Mouse (Mus musculus) lung, postnatal 0 days (tissue): Measurements from ENCODE around the gene Tnnt2. TPM values are rescaled to one million over a fixed set of nuclear protein-coding genes. Genes with fewer than 3 reads are reported as not detected.

Experiments used
- ATAC-seq: fragments of 200-750 bp; cut with Nextera tagmentation; 2 replicates; pipeline ENCODE4 v1.8.0; 2017; ENCODE audit warnings: moderate library complexity
- DNase-seq: peaks from one replicate; pipeline ENCODE4 v3.0.0-alpha.2; 2016; ENCODE audit warnings: low spot score
- H3K27ac ChIP-seq: fragments of 300-500 bp; sonication (generic); 2 replicates; pipeline ENCODE4 v1.5.1; 2014; ENCODE audit warnings: antibody characterized with exemption, mild to moderate bottlenecking, low read length, mixed read lengths
- H3K27me3 ChIP-seq: fragments of 300-500 bp; sonication (generic); replicated peaks from 2 replicates; pipeline ENCODE4 v1.6.1; 2014; ENCODE audit warnings: low read length, mixed read lengths; ENCODE audit not compliant: insufficient read depth
- H3K36me3 ChIP-seq: fragments of 300-500 bp; sonication (generic); 2 replicates; pipeline ENCODE4 v1.6.1; 2014; ENCODE audit warnings: low read length, mixed read lengths; ENCODE audit not compliant: insufficient read depth
- H3K4me1 ChIP-seq: fragments of 300-500 bp; sonication (generic); 2 replicates; pipeline ENCODE4 v1.6.1; 2014; ENCODE audit warnings: antibody characterized with exemption, low read depth, low read length, mixed read lengths; ENCODE audit not compliant: insufficient read depth
- H3K4me2 ChIP-seq: fragments of 300-500 bp; sonication (generic); replicated peaks from 2 replicates; pipeline ENCODE4 v1.6.1; 2014; ENCODE audit warnings: low read depth, mild to moderate bottlenecking, low read length, moderate library complexity, mixed read lengths
- H3K4me3 ChIP-seq: fragments of 300-500 bp; sonication (generic); 2 replicates; pipeline ENCODE4 v1.5.1; 2014; ENCODE audit warnings: low read depth, low read length
- H3K9ac ChIP-seq: fragments of 300-500 bp; sonication (generic); replicated peaks from 2 replicates; pipeline ENCODE4 v1.6.1; 2014; ENCODE audit warnings: low read depth, mild to moderate bottlenecking
- H3K9me3 ChIP-seq: fragments of 300-500 bp; sonication (generic); 2 replicates; pipeline ENCODE4 v1.6.1; 2016; ENCODE audit warnings: low read length, mixed read lengths
- CTCF ChIP-seq: IDR thresholded peaks from 2 replicates; pipeline ENCODE4 v1.5.1; 2016; ENCODE audit warnings: antibody characterized with exemption, mild to moderate bottlenecking
- EP300 ChIP-seq: IDR thresholded peaks from 2 replicates; pipeline ENCODE4 v1.6.1; 2016; ENCODE audit warnings: antibody characterized with exemption, mild to moderate bottlenecking, control low read depth
- WGBS: fragments of 180-500 bp; shearing (Covaris S2); extraction: QIAGEN DNeasy Blood & Tissue Kit; methylation state at CpG from one replicate; pipeline ENCODE4 v1.1.7; 2014; 5-methylcytosine and 5-hydroxymethylcytosine counted together
- polyA plus RNA-seq: library from polyadenylated mRNA; unstranded; fragments of >200 nt; fragmentation: Nextera tagmentation; extraction: Ambion mirVana; gene quantifications from 2 replicates; pipeline ENCODE4 v1.2.1, GENCODE M21; 2015

Tnnt2 gene
- polyA plus RNA-seq, 1 experiment from 2014 or later, result 84.6 TPM

DNA sequence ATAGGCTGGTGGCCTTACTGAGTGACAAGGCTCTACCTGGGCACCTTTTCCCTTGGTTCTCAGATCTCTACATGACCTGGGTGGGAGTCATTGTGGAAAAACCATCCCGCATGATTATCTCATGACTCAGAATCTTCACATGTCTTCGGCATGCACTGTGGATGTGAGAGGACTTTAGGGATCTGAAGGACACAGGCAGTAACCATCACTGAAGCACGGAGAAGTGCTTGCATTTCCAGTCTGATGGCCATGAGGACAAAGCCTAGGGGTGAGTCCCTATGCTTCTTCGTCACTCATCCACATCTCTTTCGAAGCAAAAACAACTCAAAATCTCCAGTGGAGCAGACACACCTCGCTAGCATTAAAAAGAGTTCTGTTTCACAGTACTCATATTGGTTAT, 63.1 kb downstream of the Tnnt2 start:
- H3K27me3 ChIP-seq, result no peaks in the 10 kb centered on the region
- ATAC-seq, result no peak
- H3K4me3 ChIP-seq, result no peak overlapping the region
- WGBS, result 88% methylated on average over 6 of the region's 6 CpGs
- H3K4me1 ChIP-seq, result no peaks in the 10 kb centered on the region
- DNase-seq, result no peak
- no peak overlapping the region for H3K27ac ChIP-seq
- H3K9ac ChIP-seq, result no peak overlapping the region
- H3K4me2 ChIP-seq, result no peak overlapping the region
- TF ChIP-seq CTCF (no peak), EP300 (no peak)
- H3K9me3 ChIP-seq, result no peaks in the 10 kb centered on the region
- H3K36me3 ChIP-seq, result no peaks in the 10 kb centered on the region

DNA sequence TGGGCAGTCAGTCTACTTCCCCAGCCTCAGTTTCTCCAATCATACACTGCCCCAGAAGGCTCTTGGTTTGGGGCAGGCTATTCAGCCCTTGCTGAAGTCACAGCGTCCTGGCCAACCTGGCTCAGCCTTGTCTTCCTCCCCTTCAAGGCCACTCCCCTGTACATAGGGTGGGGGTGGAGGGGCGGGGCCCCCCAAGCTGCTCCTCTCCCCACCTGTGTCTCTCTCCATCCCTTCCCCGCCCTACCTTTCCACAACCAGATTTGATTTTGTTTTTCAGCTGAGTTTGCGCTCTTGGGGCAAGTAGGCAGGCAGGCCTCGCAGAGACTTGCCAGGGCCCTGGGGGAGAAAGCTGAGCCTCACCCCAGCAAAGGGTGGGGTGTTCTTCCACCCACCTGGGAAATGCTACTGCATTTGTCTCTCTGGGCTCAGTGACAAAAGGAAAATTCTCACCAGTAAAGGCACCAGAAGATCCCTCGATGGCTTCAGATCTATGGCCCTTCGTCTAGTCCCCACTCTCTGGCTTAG, 63.9 kb downstream of the Tnnt2 start:
- WGBS, result 73% methylated on average over 7 of the region's 7 CpGs
- Histone ChIP-seq H3K9ac (no peak overlapping the region), H3K27me3 (no peaks in the 10 kb centered on the region), H3K9me3 (no peaks in the 10 kb centered on the region), H3K4me3 (no peak overlapping the region), H3K36me3 (no peaks in the 10 kb centered on the region), H3K27ac (no peak overlapping the region), H3K4me2 (no peak overlapping the region), H3K4me1 (no peaks in the 10 kb centered on the region)
- DNase-seq, result no peak
- no peak for ATAC-seq
- no peak for TF ChIP-seq EP300
- TF ChIP-seq CTCF, result no peak

Other genes starting within 250 kb of the Tnnt2 start
- gene Nav1, start 229.1 kb upstream of the Tnnt2 start, polyA plus RNA-seq, result 5.7 and 6.1 TPM in 2 replicates
- 449 and 545 TPM in 2 replicates for gene Csrp1, start 116.3 kb upstream of the Tnnt2 start, polyA plus RNA-seq
- gene Phlda3, start 70.2 kb upstream of the Tnnt2 start, polyA plus RNA-seq, result 80.7 and 82.0 TPM in 2 replicates
- gene Tnni1, start 56.9 kb upstream of the Tnnt2 start, polyA plus RNA-seq, result 26.1 and 31.2 TPM in 2 replicates
- gene Lad1, start 17.8 kb upstream of the Tnnt2 start, polyA plus RNA-seq, result 4.4 and 6.0 TPM in 2 replicates
- gene Pkp1, start 82.9 kb downstream of the Tnnt2 start, polyA plus RNA-seq, result 0.02 TPM in 2 replicates
- gene Igfn1, start 170.0 kb downstream of the Tnnt2 start, polyA plus RNA-seq, result not detected in 2 replicates
- gene Tmem9, start 171.8 kb downstream of the Tnnt2 start, polyA plus RNA-seq, result 99.1 and 106 TPM in 2 replicates
- gene Ascl5, start 214.4 kb downstream of the Tnnt2 start, polyA plus RNA-seq, result not detected in 2 replicates
- gene Cacna1s, start 216.4 kb downstream of the Tnnt2 start, polyA plus RNA-seq, result 0.82 and 1.6 TPM in 2 replicates